Mouse (Mus musculus) spleen, adult 2 months (tissue): ENCODE measurements around the gene Xpo5.

Source experiments
- CTCF ChIP-seq: fragments of 200-500 bp; IDR thresholded peaks from 2 replicates; pipeline ENCODE4 v1.5.1; 2011; ENCODE audit warnings: mild to moderate bottlenecking, inconsistent platforms; ENCODE audit not compliant: insufficient read depth, insufficient read length, insufficient replicate concordance; ENCODE audit errors: extremely low read depth
- POLR2A ChIP-seq: fragments of 200-500 bp; IDR thresholded peaks from 2 replicates; pipeline ENCODE4 v1.6.1; 2011; ENCODE audit warnings: low read depth, low read length, inconsistent platforms

- no peak for TF ChIP-seq CTCF
- no peak for TF ChIP-seq POLR2A
Measured at GRCm38 (mm10) chr17:46254106-46254505, 51.5 kb downstream of the Xpo5 start.
